Mouse (Mus musculus): ENCODE measurements around the gene Gm6583.

DNA sequence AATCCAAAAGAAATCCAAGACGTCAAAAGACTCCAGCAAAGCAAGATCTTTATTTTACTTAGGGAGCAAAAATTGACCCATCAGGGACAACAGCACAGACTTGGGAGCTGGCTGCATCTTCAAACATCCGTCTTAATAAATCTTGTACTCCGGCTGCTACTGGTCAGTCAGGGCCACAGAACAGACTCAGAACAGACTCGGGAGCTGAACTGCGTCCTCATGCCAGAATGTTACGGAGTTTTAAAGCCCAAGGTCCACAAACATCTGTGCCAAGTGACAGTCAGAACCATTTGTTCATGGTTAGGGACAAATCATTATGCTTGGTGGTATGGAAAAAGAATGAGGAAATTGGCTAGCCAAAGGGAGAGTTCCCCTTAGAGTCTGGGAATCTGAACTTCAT lies 32.6 kb downstream of the Gm6583 start:
- TF ChIP-seq CTCF (IDR thresholded peaks at IDR 0.05; ENCODE audit: low read depth) (no peak), EP300 (IDR thresholded peaks at IDR 0.05; ENCODE audit: low read depth) (no peak)

All from liver, postnatal 0 days (tissue).